Mouse (Mus musculus) frontal cortex, postnatal 25 days (tissue): ENCODE data around the gene Slc27a3.
A peak's percentile ranks its signal among the peaks of the same experiment; 100 is the strongest.
"Not testable (repeated sequence)": the region's sequence is repeated elsewhere in the genome, so short reads cannot be mapped to it uniquely, and the experiment has no call there.

Experiments used
- DNase-seq, 2 experiments: peaks; one replicate each; pipeline ENCODE4 v3.0.0; 2022; ENCODE audit warnings: low spot score in 2 of 2

Gene Slc27a3

DNA sequence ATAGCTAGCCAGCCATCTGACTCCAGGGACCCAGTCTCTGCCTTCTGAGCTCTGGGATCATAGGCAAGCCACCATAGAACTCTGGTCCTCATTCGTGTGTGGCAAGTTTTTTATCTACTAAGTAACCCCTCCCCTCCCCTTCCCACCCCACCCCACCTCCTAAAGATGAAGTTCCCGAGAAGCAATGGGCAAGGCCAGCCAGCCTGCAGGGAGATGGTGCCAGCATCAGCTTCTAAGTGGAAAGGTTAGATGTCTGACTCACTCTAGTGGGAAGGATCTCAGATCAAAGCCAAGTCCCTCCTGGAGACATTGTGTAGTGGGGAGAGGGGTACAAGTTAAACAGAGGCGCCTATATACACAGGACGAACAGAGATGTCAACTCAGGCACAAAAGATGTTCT, 1.3 kb upstream of the Slc27a3 start:
- no peak for DNase-seq

DNA sequence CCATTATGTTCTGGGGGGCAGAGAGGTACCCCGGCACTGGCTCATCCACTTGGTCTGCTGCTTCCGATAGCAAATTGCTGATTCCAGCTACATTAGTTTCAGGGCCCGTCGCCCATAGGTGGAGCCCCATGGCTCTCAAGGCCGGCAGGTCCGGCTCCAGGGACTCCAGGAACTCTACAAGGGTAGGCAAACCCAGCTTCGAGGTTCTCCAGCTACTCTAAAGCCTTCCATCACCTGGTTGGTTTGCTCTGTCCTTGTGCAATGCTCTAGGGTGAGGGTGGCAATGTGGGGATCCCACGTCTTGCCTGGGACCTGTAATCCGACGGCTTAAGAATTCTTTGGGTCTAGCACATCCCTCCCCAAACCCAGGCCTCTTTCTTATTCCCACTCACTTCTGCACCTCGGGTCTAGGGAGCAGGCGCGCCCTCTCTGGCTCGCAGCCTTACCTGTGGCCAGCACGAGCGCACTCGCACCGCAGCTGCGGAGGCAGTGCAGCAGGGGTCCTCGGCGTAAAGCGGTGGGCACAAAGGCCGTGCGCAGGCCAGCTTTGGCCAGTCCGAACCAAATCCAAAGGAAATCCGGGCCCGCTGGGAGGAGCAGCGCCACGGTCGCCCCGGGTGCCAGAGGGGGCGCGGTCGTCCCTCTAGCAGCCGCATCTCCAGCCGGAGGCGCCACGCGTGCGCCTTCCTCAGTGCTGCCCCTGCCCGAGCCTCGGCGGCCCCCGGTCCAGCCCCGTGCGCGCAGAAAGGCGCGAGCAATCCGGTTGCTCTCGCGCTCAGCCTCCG, 820 bp downstream of the Slc27a3 start:
- DNase-seq, result no peak

DNA sequence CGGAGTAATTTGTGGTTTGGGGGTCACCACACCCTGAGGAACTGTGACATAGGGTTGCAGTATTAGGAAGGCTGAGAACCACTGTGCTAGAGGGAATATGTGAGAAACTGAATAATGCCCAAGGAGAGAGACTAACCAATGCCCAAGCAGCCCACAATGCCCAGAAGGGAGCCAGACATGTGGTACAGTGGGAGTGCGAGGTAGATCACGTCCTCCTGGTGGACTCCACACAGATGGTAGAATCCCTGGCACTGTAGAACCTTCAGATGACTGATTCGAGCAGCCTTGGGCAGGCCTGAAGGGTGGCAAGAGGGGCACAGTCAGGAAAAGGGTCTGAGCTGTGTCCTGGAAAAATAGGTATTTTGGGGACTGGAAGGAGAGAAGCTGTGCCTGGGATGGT, 1.5 kb downstream of the Slc27a3 start:
- DNase-seq, result no peak

DNA sequence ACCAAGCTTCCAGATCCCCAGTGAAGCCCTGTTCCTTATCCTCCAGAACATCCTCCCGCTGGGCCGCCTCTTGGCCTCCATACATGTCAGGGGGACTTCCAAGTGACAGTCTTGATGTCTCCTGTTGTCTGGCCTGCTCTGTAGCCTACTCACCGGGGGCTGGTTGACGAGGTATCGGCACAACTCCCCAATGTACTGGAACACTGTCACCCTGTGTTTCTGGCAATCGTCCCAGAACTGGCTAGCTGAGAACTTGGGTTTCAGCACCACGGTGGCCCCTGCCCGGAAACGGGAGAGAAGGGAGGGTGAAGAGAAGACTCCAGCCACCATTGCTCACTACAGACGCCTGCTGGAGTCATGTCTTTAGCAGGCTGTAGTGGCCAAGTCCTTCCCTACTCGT, 2.3 kb downstream of the Slc27a3 start:
- DNase-seq, result no peak

DNA sequence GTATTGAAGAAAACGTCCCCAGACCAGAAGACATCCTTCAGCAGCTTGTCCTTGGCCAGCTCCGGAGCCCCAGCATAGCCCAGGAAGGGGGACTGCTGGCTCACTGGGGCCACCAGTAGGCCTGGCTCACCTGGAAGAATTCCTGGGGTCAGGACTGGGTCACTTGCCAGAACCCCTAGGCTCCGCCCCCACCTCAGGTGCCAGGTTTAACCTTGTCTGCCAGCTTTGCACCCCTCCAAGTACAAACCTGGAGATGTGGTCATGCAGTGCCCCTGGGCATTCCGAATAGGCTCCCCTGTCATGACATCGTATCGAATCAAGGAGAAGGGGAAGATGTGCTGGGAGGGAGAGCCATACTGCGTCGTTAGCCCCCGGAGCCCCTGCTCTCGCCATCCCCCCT, 2.9 kb downstream of the Slc27a3 start:
- DNase-seq, result no peak

DNA sequence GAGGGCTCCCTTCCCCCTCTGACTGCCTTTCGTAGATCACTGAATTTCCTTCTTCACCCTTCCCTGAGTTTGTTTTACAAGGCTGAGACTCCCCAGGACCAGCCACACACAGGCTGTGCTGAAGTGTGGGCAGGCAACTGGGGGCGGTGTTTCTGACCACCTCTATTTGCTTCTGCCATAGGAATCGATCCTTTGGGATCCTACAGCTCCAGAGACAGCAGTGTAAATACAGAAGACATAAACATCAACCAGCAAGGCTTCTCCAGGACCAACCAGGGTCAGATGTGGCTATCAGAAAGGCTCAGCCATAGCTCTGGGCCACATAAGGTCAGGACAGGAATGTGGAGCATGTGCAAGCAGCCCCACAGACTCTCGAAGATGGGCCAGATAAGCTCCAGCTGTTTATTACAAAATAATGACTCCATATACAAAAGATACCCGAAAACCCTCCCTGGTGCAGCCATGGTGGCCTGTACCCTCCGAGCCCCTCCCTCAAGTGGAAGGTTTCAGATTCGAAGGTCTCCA, 4.8 kb downstream of the Slc27a3 start:
- no peak for DNase-seq

DNA sequence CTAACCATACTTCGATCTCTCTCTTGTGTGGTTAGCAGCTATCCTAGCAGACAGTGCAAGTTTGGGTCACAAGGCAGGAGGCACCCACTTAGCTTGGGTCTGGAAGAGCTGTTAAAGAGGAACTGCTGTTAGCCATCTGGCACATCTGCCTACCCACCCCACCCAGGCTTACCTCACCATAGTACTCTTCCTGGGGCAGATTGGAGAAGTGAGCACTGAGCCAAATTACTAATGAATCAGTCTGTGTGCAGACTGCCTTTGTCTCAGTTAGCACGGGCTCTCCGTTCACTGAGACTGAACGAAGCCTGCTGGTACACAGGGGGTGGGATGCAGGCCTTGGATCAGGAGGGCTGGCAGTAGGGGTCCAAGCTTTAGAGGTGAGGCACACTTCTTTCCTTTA, 6.0 kb downstream of the Slc27a3 start:
- DNase-seq, result no peak

DNA sequence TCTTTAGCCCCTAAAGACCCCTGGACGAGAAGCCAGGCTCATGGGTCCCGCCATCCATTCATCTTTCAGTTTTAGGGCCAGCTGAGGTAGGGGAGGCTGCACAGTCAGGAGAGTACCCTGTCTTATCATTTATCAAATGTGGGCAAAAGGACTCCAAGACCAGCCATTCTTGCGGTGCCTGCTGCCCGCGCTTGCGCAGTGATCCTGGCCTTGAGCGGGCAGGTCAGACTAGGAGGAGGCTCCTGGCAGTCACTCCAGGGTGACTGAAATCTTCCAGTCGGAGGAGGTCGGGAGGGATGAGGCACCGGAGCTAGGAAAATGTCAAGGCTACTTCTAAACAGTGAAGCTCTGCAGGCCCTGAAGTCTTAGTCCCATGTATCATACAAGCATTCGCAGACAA, 8.0 kb downstream of the Slc27a3 start:
- DNase-seq, result no peak

DNA sequence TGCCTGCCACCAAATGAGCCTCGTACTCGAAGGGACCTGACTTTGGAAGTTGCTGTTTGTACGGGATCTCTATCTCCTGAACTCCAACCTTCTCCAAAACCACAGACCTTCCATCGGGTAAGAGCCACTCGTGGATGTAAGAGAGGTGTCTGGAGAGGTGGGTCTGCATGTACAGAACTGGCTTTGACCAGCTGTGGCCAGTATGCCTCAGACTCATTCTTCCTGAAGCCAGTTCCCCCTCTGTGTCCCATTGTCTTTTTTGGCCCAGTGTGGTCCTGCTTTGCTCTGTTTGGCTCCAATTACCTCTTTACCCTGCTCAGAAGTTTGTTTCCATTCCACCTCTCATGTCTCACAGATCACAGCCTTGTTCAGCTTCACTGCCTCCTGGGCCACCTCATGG, 11.2 kb downstream of the Slc27a3 start:
- DNase-seq, result no peak

DNA sequence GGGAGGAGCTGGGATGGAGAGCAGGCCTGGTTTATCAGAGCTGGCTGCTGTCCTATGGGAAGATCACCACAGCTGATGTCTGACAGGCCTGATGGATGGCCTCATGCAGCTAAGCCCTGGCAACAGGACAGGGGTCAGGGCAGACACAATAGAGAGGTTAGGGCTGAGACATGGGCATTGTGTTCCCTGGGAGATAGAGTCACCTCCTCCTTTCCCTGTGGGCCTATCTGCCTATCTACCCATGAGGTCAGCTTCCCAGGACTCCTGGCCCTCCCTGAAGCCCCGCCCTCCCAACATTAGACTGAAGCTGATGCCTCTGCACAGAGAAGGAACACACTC, 13.5 kb downstream of the Slc27a3 start:
- DNase-seq, result no peak

DNA sequence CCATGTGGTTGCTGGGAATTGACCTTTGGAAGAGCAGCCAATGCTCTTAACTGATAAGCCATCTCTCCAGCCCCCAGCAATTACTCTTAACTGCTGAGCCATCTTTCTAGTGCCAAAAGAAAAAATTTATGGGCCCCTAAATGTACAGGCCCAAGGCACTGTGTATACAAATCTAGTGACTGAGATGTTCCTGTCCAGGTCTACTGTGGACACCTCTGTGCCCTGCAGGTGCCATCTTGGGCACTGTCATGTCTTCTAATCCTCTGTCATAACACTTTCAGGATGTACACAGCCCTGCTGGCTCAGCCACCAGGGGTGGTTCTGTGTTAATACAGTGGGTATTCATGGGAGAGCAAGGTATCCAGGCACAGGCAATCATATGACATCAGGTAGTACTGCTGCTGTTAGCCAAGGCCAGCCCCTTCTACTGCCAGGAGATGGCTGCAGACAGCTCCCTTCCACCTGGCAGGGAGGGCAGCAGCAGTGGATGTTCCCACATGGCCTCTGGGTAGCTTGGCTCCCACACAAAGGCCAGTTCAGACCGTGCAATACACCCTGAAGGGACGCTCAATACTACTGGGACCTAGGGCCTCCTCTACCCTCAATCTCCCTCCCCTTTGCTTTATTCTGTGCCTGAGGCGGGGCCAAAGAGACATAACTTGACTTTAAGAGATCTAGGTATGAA, 14.0 kb downstream of the Slc27a3 start:
- DNase-seq, result no peak

DNA sequence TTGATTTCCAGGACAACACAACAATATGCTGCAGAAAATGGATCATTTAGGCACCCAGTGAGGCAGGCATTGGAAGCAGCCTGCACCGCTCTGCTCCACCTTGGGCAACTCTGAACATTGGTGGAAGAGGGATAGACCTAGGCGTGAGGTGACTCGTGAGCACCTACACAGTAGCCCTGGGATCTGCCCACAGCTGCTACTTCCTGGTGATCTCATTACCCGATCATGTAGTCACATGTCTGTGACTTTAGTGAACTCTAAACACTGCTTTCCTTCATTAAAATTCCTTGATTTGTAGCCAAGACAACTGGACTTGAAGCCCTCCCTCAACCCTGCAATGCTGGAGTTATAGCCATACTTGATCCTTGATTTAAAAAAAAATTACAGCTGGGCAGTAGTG, 15.4 kb downstream of the Slc27a3 start:
- no peak for DNase-seq

DNA sequence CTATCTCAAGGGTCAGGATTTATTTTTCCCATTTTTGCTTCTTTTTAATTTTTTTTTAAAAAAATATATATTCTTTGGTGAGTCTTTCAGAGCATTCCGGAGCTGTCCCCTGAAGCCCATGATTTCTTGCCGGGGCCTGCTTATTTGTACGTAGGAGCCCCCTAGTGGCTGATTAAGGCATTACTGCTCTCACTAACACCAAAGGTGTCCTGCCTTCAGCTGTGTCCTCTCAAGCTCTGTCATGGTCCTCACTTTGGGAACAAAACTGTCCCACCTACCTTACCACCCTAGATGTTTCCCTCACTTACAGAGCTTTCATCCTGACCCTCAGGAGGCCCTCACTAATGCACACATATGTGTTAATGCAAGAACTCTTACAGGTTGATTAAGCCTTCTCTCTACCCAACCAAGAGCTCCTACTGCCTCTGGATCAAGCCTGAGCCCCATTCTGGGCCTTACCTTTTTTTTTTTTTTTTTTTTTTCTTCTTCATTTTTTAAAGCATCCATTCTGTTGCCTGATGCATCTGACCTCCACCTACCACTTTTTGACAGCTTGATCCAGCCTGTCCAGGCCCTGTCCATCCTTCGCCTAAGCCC, 16.2 kb downstream of the Slc27a3 start:
- DNase-seq, result peak; percentile 68 to 72

DNA sequence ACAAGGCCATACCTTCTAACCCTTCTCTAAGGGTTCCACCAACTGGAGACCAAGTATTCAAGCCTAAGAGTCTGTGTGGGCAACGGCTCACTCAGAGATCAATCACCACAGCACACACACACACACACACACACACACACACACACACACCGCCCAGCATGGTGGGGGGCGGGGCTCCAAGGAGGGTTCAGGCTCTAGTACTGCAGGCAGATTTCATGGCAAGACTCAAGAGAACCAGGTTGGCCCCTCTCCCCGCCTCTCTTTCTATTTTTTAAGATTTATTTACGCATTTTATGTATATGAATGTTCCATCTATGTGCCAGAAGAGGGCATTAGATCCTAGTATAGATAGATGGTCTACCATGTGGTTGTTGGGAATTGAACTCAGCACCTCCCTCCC, 16.9 kb downstream of the Slc27a3 start:
- DNase-seq, result no peak

DNA sequence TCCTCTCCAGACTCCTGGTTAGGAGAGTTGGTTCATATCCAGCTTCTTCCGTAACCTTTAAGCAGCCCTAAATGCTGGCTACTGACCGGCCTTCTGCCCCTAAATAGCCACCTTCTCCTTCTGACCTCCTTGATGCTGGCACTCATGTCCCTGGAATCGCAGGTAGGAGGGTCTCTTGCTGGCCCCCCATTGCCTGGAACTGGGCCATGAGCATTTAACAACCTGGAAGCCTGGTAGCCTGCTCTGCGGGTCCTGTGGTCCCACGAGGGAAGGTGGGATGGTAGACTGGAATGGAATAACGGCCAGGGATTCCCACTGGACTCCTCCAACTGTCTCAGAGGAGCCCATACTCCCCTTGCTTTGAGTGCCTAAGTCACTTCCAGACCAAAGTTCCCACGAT, 17.9 kb downstream of the Slc27a3 start:
- DNase-seq, result no peak

DNA sequence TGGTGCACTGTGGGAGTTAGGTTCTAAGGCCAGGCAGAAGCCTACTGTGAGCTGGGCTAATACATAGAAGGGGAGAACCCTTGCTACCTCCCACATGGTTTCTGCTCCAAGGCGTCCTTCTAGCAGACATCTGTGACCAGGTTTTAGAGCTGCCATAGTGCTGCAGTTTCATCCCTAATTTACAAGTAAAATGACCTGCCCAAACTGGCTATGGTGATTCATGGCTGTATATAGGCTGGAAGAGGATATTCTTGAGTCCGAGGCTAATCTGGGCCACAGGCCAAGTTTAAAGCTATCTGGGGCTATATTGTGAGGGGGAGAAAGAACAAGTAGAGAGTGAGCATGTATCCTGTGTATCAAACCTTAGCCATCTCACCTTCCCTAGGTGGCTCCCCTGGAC, 20.7 kb downstream of the Slc27a3 start:
- no peak for DNase-seq

DNA sequence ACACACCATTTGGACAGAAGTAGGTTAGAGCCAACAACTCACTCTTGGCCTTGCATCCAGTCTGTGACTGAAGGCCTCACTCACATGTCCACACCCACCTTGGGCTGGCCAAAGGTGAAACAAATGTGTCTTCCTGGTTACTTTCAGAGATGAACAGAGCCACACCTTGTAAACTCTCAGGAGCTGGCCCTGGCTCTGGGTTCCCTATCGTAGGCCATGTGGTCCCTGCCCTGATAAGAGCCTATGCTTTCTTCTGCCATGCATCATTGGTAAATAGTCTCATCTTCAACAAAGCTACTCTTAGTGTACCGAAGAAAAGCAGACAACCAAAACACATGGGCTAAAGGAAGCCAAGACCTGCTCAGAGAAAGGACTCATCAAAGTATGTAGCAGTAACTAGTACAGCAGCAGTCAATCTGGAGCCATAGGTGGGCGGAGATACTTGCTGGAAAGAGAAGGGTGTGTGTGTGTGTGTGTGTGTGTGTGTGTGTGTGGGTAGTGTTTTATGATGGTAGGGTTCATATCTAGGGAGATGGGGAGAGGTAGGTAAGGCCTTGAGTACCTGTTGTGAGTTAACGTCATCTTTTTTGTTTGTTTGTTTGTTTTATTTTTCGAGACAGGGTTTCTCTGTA, 22.6 kb downstream of the Slc27a3 start:
- no peak for DNase-seq

DNA sequence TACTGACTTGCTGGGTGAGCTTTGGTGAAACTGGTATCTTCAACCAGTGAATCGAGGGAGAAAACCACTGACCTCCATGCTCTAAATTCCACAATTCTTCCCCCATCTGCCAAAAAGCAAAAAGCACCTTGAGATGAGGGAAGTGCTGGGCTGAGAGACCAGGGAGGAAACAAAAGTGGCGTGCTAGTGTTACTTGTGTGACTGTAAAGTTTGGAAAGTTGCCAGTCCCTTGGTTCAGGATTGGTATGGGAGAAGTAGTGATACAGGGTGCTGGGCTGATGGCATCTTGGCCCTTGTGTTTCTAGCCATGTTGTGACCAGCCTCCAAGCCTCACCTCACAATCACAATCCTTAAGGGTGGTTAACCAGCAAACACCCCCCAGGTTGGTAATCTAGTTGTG, 27.4 kb downstream of the Slc27a3 start:
- no peak for DNase-seq

DNA sequence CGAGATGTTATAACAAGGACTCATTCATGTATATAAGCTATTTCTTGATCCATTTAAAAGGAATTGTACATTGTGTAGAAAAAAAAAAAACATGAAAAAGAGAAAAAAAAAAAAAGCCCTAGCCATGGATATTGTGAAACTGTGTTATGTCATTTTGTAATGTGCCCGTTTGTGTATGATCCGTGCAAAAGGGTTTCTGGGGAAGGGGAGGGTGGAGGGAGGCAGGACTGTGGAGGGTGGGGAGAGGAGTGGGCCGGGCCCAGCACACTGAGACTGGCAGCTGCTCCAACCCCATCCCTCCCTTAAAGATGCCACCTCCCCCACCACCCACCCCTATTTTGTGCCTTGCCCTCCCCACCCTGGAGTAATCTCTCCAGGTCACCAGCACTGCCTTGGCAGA, 28.3 kb downstream of the Slc27a3 start:
- DNase-seq, result no peak

DNA sequence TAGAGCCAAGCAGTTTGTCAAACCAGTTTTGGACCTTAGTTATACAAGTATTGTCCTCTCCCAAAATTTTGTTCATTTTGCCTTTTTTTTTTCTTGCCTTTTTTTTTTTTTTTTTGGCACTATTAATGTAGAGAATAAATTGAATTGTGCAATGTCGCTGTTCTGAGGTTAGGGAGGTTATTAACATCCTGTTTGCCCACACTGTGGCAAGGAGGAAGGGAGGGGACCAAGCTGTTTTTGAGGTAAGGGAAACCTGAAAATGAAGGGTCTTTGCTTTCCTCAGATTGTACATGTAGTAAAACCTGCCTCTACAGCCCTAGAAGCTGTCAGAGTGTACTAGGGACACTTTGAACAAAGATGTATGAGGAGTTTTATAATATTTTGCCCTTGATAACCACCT, 30.5 kb downstream of the Slc27a3 start:
- no peak for DNase-seq

DNA sequence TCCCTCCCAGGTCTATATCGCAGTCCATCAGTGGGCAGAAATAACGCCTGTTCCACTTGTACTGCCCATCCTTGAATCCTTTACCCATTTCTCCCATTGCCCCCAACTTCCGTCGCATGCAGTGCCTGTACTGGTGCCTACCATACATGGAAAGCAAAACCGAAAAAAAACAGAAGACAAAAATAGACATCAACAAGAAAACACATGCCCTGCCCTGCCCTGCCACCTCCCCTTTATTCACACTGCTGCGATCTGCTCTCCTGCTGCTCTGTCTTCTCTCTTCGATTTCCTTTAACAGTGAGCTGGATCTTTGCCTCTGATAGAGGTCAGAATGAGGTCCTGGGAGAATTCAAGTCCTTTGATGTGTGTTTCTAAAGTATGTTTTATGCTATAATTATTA, 31.8 kb downstream of the Slc27a3 start:
- no peak for DNase-seq

DNA sequence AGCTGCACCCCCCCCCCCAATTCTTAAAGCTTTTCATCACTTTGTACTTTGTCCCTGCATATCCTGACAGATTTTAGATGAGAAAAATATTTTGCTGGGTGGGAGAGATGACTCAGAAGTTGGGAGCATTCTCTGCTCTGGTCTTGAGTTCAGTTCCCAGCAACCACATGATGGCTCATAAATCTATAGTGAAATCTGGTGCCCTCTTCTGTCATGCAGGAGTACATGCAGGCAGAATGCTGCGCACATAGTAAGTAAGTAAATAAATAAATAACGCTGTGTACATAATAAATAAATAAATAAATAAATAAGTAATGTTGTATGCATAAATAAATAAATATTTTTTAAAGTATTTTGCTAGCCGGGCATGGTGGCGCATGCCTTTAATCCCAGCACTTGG, 41.9 kb downstream of the Slc27a3 start:
- DNase-seq, result no peak

DNA sequence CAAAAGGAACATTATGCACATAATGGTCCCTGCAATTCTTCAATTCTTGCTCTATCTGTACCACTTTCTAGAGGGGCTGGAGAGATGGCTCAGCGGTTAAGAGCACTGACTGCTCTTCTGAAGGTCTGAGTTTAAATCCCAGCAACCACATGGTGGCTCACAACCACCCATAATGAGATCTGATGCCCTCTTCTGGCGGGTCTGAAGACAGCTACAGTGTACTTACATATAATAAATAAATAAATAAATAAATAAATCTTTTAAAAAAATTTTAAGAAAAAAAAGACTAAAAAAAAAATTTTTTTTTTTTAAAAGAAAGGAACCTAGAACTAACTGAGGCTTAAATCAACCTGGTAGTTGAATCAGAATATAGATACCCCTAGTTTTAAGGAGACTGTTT, 46.9 kb downstream of the Slc27a3 start:
- not testable (repeated sequence) for DNase-seq
